Mouse (Mus musculus): ENCODE data around the gene Sfmbt1.
"Not testable (repeated sequence)": the region's sequence is repeated elsewhere in the genome, so short reads cannot be mapped to it uniquely, and the experiment has no call there.

The Sfmbt1 gene

GRCm38 (mm10) chr14:30718696-30719095 is 4.0 kb downstream of the Sfmbt1 start:
- not testable (repeated sequence) for DNase-seq

- no peak for DNase-seq
Measured at GRCm38 (mm10) chr14:30719514-30719913, 4.9 kb downstream of the Sfmbt1 start.

- DNase-seq: no peak
Measured at GRCm38 (mm10) chr14:30721850-30722249, 7.2 kb downstream of the Sfmbt1 start.

- DNase-seq: no peak
Measured at GRCm38 (mm10) chr14:30722406-30722805, 7.8 kb downstream of the Sfmbt1 start.

GRCm38 (mm10) chr14:30731896-30732295 is 17.2 kb downstream of the Sfmbt1 start:
- peak; percentile 21 for DNase-seq

DNA sequence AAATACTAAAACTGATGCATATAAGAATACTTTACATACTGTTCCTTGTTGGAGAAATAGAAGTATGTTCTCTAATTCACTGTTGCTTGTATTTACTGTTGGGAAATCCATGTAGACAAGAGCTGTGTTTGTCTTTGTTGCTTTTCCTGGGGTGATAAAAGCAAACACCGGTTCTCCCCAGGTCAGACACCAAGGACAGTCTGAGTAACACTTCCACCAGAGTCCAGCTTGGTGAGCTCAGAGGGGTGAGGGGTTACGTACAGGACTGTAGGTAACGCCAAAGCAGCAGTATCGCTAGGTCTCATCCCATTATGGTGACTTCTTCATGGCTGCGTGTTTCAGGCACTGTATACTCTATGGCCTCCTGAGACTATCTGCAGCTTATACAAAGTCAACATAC is 20.0 kb downstream of the Sfmbt1 start:
- no peak for DNase-seq

DNA sequence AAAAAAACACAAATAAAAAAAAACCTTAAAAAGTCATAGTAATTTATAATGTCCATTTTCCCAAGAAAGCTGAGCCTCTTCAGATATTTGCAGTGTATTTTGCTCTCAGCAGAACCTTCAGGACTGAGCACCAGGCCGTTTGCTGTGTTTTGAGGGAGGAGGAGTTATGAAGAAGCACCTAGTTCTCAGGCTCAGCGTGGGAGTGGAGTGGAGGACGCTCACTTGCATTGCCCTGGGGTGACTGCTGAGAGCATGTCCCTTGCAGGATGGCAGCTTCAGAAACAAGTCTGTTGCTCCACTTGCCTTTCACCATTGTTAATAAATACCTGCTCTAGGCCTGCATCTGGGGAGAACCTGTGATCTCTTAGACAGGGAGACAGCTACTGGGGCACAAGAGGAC is 21.2 kb downstream of the Sfmbt1 start:
- DNase-seq: no peak

- no peak for DNase-seq
Measured at GRCm38 (mm10) chr14:30736413-30736812, 21.8 kb downstream of the Sfmbt1 start.

GRCm38 (mm10) chr14:30743891-30744290 is 29.2 kb downstream of the Sfmbt1 start:
- DNase-seq: no peak

DNA sequence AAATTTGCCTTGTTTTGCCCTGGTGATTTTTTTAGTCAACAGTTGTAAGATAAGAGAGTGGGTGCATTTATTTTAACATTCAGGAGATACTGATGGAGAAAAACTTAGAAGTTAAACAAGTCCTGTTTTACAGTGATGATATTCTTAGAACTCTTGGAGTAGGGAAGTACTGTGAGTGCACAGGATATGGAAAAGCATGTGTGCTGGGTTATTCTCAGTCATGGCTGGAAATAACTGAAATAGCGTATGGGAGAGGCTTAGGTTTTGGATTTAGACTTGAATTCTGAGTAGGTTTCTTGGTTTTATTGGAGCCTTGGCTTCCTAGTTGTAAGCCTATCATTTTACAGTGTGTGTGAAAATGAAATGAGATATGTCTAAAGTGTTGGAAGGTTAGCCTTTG is 31.5 kb downstream of the Sfmbt1 start:
- DNase-seq: no peak

DNA sequence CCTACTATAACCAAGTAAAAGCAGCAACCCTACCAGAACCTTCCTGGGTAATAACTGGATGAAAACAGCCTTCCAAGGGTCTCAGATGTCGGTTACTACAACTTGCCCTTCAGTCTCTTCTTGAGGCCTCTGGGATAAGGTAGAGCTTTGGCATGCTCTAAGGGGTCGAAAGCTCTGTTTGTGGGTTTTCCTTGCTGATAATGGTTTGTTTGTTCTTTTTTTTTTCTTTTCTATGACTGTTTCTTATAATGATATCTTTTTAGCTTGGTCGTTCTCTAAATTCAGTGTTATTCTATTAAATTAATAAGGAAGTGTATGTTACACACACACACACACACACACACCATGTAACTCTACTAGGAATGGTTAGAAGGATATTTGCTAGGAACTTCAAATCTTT is 42.6 kb downstream of the Sfmbt1 start:
- DNase-seq: no peak

- DNase-seq: no peak
Measured at GRCm38 (mm10) chr14:30761211-30761610, 46.6 kb downstream of the Sfmbt1 start.

DNA sequence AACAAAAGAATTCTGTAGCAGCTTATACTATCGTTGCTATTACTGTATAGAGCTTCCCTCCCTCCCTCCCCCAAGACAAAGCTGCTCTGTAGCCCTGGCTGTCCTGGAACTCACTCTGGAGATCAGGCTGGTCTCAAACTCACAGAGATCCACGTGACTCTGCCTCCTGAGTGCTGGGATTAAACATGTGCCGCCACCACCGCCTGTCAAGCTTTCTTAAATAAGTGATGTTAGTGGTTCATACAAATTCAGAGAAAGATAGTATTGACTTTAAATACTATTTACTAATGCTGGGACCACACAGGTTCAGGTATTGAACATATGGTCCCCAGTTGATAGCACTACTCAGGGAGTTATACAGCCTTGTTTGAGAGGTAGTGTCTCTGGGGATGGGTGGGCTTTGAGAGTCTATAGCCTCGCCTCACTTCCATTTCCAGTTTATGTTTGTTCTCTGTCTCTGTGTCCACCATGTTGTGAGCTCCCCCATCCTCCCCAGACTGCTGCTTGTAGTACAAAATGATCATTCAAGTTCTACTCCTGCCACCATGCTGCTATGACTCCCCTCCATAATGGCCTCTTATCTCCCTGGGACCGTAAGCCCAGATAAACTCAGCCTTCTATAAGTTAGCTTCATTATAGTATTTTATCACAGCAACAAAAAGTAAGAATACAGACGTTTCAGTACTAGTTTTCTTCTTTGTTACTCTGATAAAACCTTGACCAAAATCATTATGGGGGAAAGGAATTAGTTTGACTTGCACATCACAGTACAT is 47.7 kb downstream of the Sfmbt1 start:
- DNase-seq: no peak

DNA sequence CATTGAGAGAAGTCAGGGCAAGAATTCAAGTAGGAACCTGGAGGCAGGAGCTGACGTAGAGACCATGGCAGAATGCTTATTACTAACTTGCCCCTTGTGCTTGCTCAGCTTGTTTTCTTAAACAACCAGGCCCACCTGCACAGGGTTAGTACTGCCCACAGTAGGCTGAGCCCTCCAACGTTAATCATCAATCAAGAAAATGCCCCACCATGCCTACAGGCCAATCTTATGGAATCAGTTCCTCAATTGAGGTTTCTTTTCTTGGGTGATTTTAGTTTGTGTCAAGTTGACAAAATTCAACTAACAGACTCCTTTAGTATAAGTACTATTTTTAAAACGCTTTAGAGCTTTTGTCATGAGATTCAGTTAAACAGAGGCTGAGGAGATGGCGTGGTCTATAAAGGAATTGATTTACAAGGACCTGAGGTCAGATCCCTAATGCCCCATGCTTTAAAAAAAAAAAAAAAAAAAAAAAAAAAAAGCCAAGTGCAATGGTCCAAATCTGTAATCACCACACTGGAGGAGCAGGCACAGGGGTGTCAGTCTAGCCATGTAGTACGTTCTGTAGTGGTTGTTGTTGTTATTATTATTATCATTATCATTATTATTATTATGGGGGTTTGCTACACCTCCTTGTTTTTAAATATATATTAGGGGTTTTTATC is 48.4 kb downstream of the Sfmbt1 start:
- DNase-seq: no peak

DNA sequence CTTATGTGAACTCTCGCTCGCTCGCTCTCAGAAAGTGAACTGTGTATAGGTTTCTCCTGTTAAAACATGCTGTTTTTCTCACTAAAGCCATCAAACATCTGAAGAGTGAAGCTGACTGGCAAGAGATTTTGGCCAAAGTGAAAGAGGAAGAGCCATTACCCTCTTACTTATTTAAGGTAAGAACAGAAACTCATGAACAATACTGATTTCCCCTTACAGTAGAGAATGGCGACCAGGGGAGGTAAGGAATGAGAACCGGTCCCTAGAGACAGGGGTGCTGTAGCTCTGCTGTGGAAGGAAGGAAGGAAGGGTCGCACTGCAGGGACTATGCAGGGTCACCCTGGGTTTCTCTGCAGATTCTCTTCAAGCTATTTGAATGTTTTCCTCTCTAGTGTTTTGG is 70.0 kb downstream of the Sfmbt1 start:
- DNase-seq: no peak

DNA sequence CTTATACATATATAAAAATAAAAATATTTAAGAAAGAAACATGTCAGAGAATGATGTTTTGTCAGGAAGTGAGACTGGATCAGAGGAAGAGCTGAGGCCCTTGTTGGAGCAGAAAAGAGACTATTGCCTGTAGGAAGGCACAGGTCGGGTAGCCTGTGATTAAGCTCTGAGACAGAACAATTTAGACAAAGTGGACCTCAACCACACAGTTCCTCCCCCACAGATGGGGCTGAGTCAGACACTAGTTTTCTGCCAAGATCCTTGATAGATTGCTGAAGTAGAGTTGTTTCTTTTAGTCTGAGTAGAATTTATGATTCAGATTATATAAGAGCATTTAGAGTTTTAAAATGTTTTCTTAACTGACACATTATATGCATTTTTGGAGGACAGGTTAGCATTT is 74.8 kb downstream of the Sfmbt1 start:
- no peak for DNase-seq

GRCm38 (mm10) chr14:30792871-30793270 is 78.2 kb downstream of the Sfmbt1 start:
- DNase-seq: no peak

DNA sequence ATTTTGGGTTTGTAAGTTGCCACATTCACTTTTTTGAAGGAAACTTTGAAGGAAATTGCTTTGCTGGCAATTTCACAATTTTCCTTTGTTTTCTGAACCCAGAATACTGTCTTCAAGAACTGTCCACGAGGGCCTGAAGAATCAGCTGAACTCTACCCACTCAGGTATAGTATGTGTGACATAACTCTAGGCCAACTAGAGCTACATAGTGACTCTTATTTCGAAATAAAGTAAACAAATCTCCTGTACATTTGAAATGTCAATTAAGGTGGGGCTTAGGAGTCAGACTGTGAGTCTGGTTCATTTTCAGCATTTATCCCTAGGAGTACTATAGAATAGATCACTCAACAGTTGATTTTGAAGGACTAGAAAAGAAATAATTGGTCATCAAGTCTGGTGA is 87.1 kb downstream of the Sfmbt1 start:
- no peak for DNase-seq

DNA sequence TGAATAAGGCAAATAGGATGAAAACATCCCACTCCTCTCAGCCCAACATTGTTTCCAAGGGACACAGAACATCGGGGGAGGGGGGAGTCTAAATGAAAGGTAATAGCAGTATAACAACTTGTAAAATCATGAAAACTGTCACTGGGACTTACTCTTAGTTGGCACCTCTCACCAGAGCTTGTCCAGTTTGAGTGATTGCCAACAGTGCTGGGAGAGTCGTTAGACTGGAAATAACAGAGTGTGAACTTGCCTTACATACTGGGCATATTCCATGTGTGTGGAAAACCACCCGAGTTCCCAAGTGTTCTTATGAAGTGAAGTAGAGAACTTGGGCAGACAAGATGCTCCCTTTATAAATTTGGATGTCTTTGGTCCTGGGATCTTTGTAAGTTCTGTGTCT is 106.5 kb downstream of the Sfmbt1 start:
- no peak for DNase-seq

- DNase-seq: no peak
Measured at GRCm38 (mm10) chr14:30824456-30824995, 109.9 kb downstream of the Sfmbt1 start.

DNA sequence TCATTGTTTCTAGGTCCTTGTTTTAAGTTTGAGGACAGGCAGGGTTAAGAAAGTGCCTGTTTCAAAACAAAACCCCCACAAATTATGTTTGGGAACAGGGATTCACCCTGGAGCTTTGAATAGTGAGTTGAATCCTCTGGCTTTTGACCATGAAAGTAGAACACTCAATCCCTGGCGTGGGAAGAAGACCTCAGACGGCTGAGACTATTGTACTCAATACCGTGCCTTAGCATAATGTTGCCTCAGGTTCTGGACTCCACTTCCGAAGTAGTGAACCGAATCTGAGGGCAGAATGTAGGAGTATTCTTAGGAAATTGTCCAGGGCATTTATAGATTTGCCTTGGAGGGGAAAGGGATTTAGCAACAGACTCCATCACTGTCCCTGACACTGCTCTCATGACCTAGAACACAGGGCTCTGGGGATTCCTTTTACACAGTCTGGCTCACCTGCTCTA is 110.4 kb downstream of the Sfmbt1 start:
- DNase-seq: no peak

DNA sequence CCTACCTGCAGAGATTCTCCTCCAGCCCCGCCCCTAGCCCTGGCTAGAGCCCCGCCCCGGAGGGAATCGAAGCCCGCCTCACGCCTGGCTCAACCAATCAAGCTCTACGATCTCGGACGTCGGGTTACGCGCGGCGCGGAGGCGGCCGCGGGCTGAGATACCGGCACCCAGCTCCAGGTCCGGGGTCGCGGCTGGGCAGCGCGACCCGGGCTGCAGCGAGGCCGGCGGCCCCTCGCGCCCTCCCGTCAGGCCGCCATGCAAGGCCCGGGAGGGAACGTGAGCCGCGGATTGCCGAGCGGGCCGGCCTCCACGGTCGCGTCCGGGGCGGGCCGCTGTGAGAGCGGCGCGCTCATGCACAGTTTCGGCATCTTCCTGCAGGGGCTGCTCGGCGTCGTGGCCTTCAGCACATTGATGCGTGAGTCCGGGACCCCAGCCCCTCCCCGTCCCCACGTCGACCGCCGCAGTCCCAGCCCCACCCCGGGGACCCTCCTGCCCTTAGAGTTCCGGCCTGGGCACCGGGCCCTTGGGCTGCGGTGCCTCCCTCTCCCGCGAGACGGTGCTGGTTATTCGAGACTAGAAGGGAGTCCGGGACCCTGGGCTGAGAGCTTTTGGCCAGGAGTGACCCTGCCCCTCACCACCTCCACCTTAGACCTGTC is 111.0 kb downstream of the Sfmbt1 start, which contains the start of gene Tmem110:
TSS of gene Tmem110 (plus strand) at position 115 of the 656 bp plus-strand sequence.
- peak; percentile 87 for DNase-seq
